30 mouse cellular contexts compared by ENCODE assay signal in the genomic region with DNA sequence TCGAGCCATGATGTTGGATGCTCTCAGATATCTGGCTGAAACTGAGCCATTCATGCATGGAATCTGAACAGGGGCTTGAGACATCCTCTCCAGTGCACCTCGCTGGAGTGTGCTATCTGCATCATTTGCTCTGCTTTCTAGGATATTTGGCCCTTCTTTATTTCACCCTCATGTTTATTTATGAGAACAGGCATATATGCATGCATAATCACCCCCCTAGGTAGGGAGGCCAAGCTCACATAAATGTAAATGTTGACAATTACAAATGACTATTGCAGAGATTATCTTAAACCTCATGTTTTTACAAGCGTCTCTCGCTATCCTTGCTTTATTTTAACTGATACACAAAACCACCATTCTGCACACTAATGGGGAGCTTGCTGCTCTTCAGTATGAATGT. TPM values are rescaled to one million over a fixed set of nuclear protein-coding genes. Genes with fewer than 3 reads are reported as not detected.
DNase-seq lines count a peak whose midpoint lies in the region; ATAC-seq and TF ChIP-seq lines count a peak whose summit lies in the region.
"Had no signal": no experiment of that assay in that cellular context is flagged by ENCODE, and none has a peak within 500 bp of the region (broad histone marks: within the 10 kb centered on the region; RNA-seq: fewer than 3 reads in every experiment).

No protein-coding gene starts in this region.

- no peak overlapping the region for H3K9ac ChIP-seq in hindbrain, embryonic 12.5 days
- H3K9ac ChIP-seq in hindbrain, postnatal 0 days (replicated peaks; ENCODE audit: low read length) = no peak overlapping the region
- no peak overlapping the region for H3K9ac ChIP-seq in midbrain, embryonic 14.5 days (replicated peaks; ENCODE audit: low read length)
- no peak overlapping the region for H3K9ac ChIP-seq in midbrain, embryonic 15.5 days
- no peak overlapping the region for H3K9ac ChIP-seq in hindbrain, embryonic 14.5 days
- H3K9ac ChIP-seq: forebrain, embryonic 13.5 days; heart, embryonic 12.5 days; heart, embryonic 15.5 days; hindbrain, embryonic 15.5 days had no signal

- H3K4me3 ChIP-seq in hindbrain, embryonic 12.5 days = no peak overlapping the region
- H3K4me3 ChIP-seq in hindbrain, postnatal 0 days (ENCODE audit: low read length) = no peak overlapping the region
- no peak overlapping the region for H3K4me3 ChIP-seq in midbrain, embryonic 14.5 days (replicated peaks; ENCODE audit: low read depth, low read length)
- H3K4me3 ChIP-seq in midbrain, embryonic 15.5 days = no peak overlapping the region
- H3K4me3 ChIP-seq in hindbrain, embryonic 14.5 days (replicated peaks; ENCODE audit: low read length) = no peak overlapping the region
- H3K4me3 ChIP-seq: forebrain, embryonic 10.5 days; forebrain, embryonic 13.5 days; heart, embryonic 12.5 days; heart, embryonic 15.5 days; hindbrain, embryonic 15.5 days had no signal

- H3K4me1 ChIP-seq in hindbrain, embryonic 12.5 days = peaks cover 14% of the 10 kb centered on the region
- H3K4me1 ChIP-seq in hindbrain, postnatal 0 days (ENCODE audit: insufficient read depth, low read length) = no peaks in the 10 kb centered on the region
- H3K4me1 ChIP-seq in midbrain, embryonic 14.5 days (ENCODE audit: control insufficient read depth, insufficient read depth, low read length) = peaks cover 11% of the 10 kb centered on the region; the same call in 1 of the 2 replicates
- 0 out of 2 replicates have a peak, but pooled peaks cover 2% of the 10 kb centered on the region for H3K4me1 ChIP-seq in midbrain, embryonic 15.5 days
- H3K4me1 ChIP-seq in hindbrain, embryonic 14.5 days (replicated peaks; ENCODE audit: control insufficient read depth, insufficient read depth, low read length) = 0 out of 2 replicates have a peak, but pooled peaks cover 4% of the 10 kb centered on the region
- H3K4me1 ChIP-seq: forebrain, embryonic 10.5 days had no signal

- no peaks in the 10 kb centered on the region for H3K9me3 ChIP-seq in hindbrain, embryonic 12.5 days (replicated peaks)
- H3K9me3 ChIP-seq in hindbrain, postnatal 0 days (ENCODE audit: low read length) = no peaks in the 10 kb centered on the region
- H3K9me3 ChIP-seq in midbrain, embryonic 14.5 days (ENCODE audit: control insufficient read depth, low read length) = no peaks in the 10 kb centered on the region
- H3K9me3 ChIP-seq in midbrain, embryonic 15.5 days = no peaks in the 10 kb centered on the region
- H3K9me3 ChIP-seq in hindbrain, embryonic 14.5 days (ENCODE audit: control insufficient read depth, low read length) = no peaks in the 10 kb centered on the region
- H3K9me3 ChIP-seq: forebrain, embryonic 10.5 days; forebrain, embryonic 13.5 days; heart, embryonic 12.5 days; heart, embryonic 15.5 days; hindbrain, embryonic 15.5 days had no signal

- no peaks in the 10 kb centered on the region for H3K27me3 ChIP-seq in hindbrain, embryonic 12.5 days
- no peaks in the 10 kb centered on the region for H3K27me3 ChIP-seq in hindbrain, postnatal 0 days (ENCODE audit: insufficient read depth, low read length)
- H3K27me3 ChIP-seq in midbrain, embryonic 14.5 days (ENCODE audit: control insufficient read depth, insufficient read depth, low read length) = no peaks in the 10 kb centered on the region
- no peaks in the 10 kb centered on the region for H3K27me3 ChIP-seq in midbrain, embryonic 15.5 days (replicated peaks)
- H3K27me3 ChIP-seq in hindbrain, embryonic 14.5 days (ENCODE audit: control insufficient read depth, insufficient read depth, low read length) = no peaks in the 10 kb centered on the region
- H3K27me3 ChIP-seq: forebrain, embryonic 13.5 days; heart, embryonic 15.5 days; hindbrain, embryonic 15.5 days had no signal

- ATAC-seq in hindbrain, embryonic 12.5 days (ENCODE audit: low FRiP score) = peak; percentile 83
- ATAC-seq in hindbrain, postnatal 0 days = no peak
- ATAC-seq in midbrain, embryonic 14.5 days (ENCODE audit: low FRiP score, low TSS enrichment) = no peak
- ATAC-seq in midbrain, embryonic 15.5 days (replicated peaks) = no peak
- ATAC-seq in hindbrain, embryonic 14.5 days (ENCODE audit: low FRiP score) = no peak
- ATAC-seq in megakaryocyte progenitor cell, adult 5-6 weeks (replicated peaks; ENCODE audit: poor library complexity) = no peak
- ATAC-seq: CD4-positive, CD25-positive, alpha-beta regulatory T cell, adult 4 months; forebrain, embryonic 13.5 days; forebrain, embryonic 16.5 days; inflammation-experienced regulatory T-cells, adult 6 months; intestine, embryonic 16.5 days had no signal

- no peak for DNase-seq in hindbrain, postnatal 0 days (ENCODE audit: low spot score)
- DNase-seq in midbrain, embryonic 14.5 days = peak; percentile 32
- no peak for DNase-seq in hindbrain, embryonic 14.5 days (ENCODE audit: low spot score)
- DNase-seq: adrenal gland, adult 8-10 months; adrenal gland, postnatal 25 days; cerebellum, adult 18-20 months; cerebellum, adult 9-10 months; cerebellum, postnatal 14 days; gastrocnemius, postnatal 10 days; gastrocnemius, postnatal 36 days; heart, postnatal 10 days; heart, postnatal 36 days had no signal

- no peak for TF ChIP-seq CTCF in hindbrain, postnatal 0 days (IDR thresholded peaks at IDR 0.05; ENCODE audit: low read depth)

- no peak overlapping the region for H3K4me2 ChIP-seq in hindbrain, embryonic 12.5 days (replicated peaks)
- H3K4me2 ChIP-seq in hindbrain, postnatal 0 days (ENCODE audit: low read depth, low read length) = no peak overlapping the region
- no peak overlapping the region for H3K4me2 ChIP-seq in midbrain, embryonic 14.5 days (ENCODE audit: low read length)
- no peak overlapping the region for H3K4me2 ChIP-seq in midbrain, embryonic 15.5 days
- no peak overlapping the region for H3K4me2 ChIP-seq in hindbrain, embryonic 14.5 days (replicated peaks)
- H3K4me2 ChIP-seq: forebrain, embryonic 13.5 days; heart, embryonic 12.5 days; heart, embryonic 15.5 days; hindbrain, embryonic 15.5 days had no signal

- H3K36me3 ChIP-seq in hindbrain, embryonic 12.5 days = no peaks in the 10 kb centered on the region
- H3K36me3 ChIP-seq in hindbrain, postnatal 0 days (ENCODE audit: insufficient read depth, low read length) = no peaks in the 10 kb centered on the region
- H3K36me3 ChIP-seq in midbrain, embryonic 14.5 days (ENCODE audit: control insufficient read depth, insufficient read depth, low read length) = no peaks in the 10 kb centered on the region
- H3K36me3 ChIP-seq in midbrain, embryonic 15.5 days (replicated peaks) = no peaks in the 10 kb centered on the region
- H3K36me3 ChIP-seq in hindbrain, embryonic 14.5 days (replicated peaks; ENCODE audit: control insufficient read depth, insufficient read depth) = no peaks in the 10 kb centered on the region
- H3K36me3 ChIP-seq: forebrain, embryonic 10.5 days; heart, embryonic 12.5 days; heart, embryonic 15.5 days; hindbrain, embryonic 15.5 days had no signal

- no peak overlapping the region for H3K27ac ChIP-seq in hindbrain, embryonic 12.5 days
- no peak overlapping the region for H3K27ac ChIP-seq in hindbrain, postnatal 0 days
- no peak overlapping the region for H3K27ac ChIP-seq in midbrain, embryonic 14.5 days (replicated peaks; ENCODE audit: low read depth, low read length)
- no peak overlapping the region; the same call in 1 of the 2 replicates for H3K27ac ChIP-seq in midbrain, embryonic 15.5 days
- peak overlapping the region; percentile 20; the same call in 1 of the 2 replicates for H3K27ac ChIP-seq in hindbrain, embryonic 14.5 days
- H3K27ac ChIP-seq: forebrain, embryonic 10.5 days; forebrain, embryonic 13.5 days; heart, embryonic 15.5 days; hindbrain, embryonic 15.5 days had no signal

- 40% methylated on average over 4 of the region's 4 CpGs for WGBS in hindbrain, embryonic 12.5 days
- WGBS in hindbrain, postnatal 0 days = 51% methylated on average over 4 of the region's 4 CpGs
- 42% methylated on average over 4 of the region's 4 CpGs for WGBS in midbrain, embryonic 14.5 days
- 42% methylated on average over 4 of the region's 4 CpGs for WGBS in midbrain, embryonic 15.5 days
- 37% methylated on average over 4 of the region's 4 CpGs for WGBS in hindbrain, embryonic 14.5 days

RNA-seq across cellular contexts. Expression of a gene that starts 21.9 kb away (rescaled TPM):
- polyA plus RNA-seq in hindbrain, embryonic 12.5 days (2016; fragmentation: Nextera tagmentation; extraction: Ambion mirVana) = not detected in 2 replicates
- total RNA-seq in hindbrain, postnatal 0 days (2014; rRNA removed) = not detected in 2 replicates
- not detected in 2 replicates for polyA plus RNA-seq in hindbrain, postnatal 0 days (2015; fragmentation: Nextera tagmentation; extraction: Ambion mirVana)
- polyA plus RNA-seq in midbrain, embryonic 14.5 days (2014; fragmentation: Nextera tagmentation; extraction: Ambion mirVana) = not detected in 2 replicates
- polyA plus RNA-seq in midbrain, embryonic 15.5 days (2015; fragmentation: Nextera tagmentation; extraction: Ambion mirVana) = not detected in 2 replicates
- not detected in 2 replicates for polyA plus RNA-seq in hindbrain, embryonic 14.5 days (2014; fragmentation: Nextera tagmentation; extraction: Ambion mirVana)
- total RNA-seq in megakaryocyte progenitor cell, adult 5-6 weeks (2015) = not detected in 2 replicates
- not detected in 2 replicates for total RNA-seq in megakaryocyte progenitor cell, adult 5-6 weeks (2017)
- total RNA-seq: adrenal gland, adult 8-10 months; adrenal gland, postnatal 25 days; gastrocnemius, adult 18-20 months; gastrocnemius, postnatal 10 days; gastrocnemius, postnatal 36 days; granulocyte monocyte progenitor cell, adult 5-6 weeks; heart, postnatal 10 days; heart, postnatal 36 days; MEL had no signal
- polyA plus RNA-seq: C2C12; CD4-positive, CD25-positive, alpha-beta regulatory T cell, adult 4 months; embryonic facial prominence, embryonic 11.5 days; embryonic facial prominence, embryonic 14.5 days; forebrain, embryonic 10.5 days; forebrain, embryonic 13.5 days; forebrain, embryonic 16.5 days; heart, embryonic 12.5 days; heart, embryonic 15.5 days; hindbrain, embryonic 15.5 days; inflammation-experienced regulatory T-cells, adult 6 months; intestine, embryonic 16.5 days had no signal
